Mouse (Mus musculus) hindbrain, postnatal 0 days (tissue): ENCODE data around the gene Mtmr12. TPM values are rescaled to one million over a fixed set of nuclear protein-coding genes. Genes with fewer than 3 reads are reported as not detected.

Experiments
- ATAC-seq: fragments of 200-750 bp; cut with Nextera tagmentation; 2 replicates; pipeline ENCODE4 v1.8.0; 2017; ENCODE audit warnings: mild to moderate bottlenecking, moderate TSS enrichment, moderate library complexity
- DNase-seq: peaks from one replicate; pipeline ENCODE4 v3.0.0-alpha.2; 2015; ENCODE audit warnings: low spot score
- H3K27ac ChIP-seq: fragments of 300-500 bp; sonication (generic); 2 replicates; pipeline ENCODE4 v1.5.1; 2014; ENCODE audit warnings: mild to moderate bottlenecking
- H3K27me3 ChIP-seq: fragments of 300-500 bp; sonication (generic); 2 replicates; pipeline ENCODE4 v1.6.1; 2014; ENCODE audit warnings: low read length, mixed read lengths; ENCODE audit not compliant: insufficient read depth
- H3K36me3 ChIP-seq: fragments of 300-500 bp; sonication (generic); 2 replicates; pipeline ENCODE4 v1.6.1; 2014; ENCODE audit warnings: low read length, mixed read lengths; ENCODE audit not compliant: insufficient read depth
- H3K4me1 ChIP-seq: fragments of 300-500 bp; sonication (generic); 2 replicates; pipeline ENCODE4 v1.6.1; 2014; ENCODE audit warnings: antibody characterized with exemption, low read length, mixed read lengths; ENCODE audit not compliant: insufficient read depth
- H3K4me2 ChIP-seq: fragments of 300-500 bp; sonication (generic); 2 replicates; pipeline ENCODE4 v1.6.1; 2014; ENCODE audit warnings: low read depth, mild to moderate bottlenecking, low read length, moderate library complexity, mixed read lengths
- H3K4me3 ChIP-seq: fragments of 300-500 bp; sonication (generic); 2 replicates; pipeline ENCODE4 v1.5.1; 2014; ENCODE audit warnings: low read length
- H3K9ac ChIP-seq: fragments of 300-500 bp; sonication (generic); replicated peaks from 2 replicates; pipeline ENCODE4 v1.6.1; 2014; ENCODE audit warnings: mild to moderate bottlenecking, low read length, moderate library complexity, mixed read lengths
- H3K9me3 ChIP-seq: fragments of 300-500 bp; sonication (generic); 2 replicates; pipeline ENCODE4 v1.6.1; 2016; ENCODE audit warnings: low read length, mixed read lengths
- CTCF ChIP-seq: IDR thresholded peaks from 2 replicates; pipeline ENCODE4 v1.5.1; 2016; ENCODE audit warnings: antibody characterized with exemption, control low read depth, low read depth
- WGBS: fragments of 180-500 bp; shearing (Covaris S2); extraction: QIAGEN DNeasy Blood & Tissue Kit; methylation state at CpG from one replicate; pipeline ENCODE4 v1.1.7; 2014; 5-methylcytosine and 5-hydroxymethylcytosine counted together
- polyA plus RNA-seq: library from polyadenylated mRNA; unstranded; fragments of >200 nt; fragmentation: Nextera tagmentation; extraction: Ambion mirVana; gene quantifications from 2 replicates; pipeline ENCODE4 v1.2.1, GENCODE M21; 2015
- total RNA-seq: library from RNA; depleted of rRNA; stranded (reverse); fragments of >200 nt; gene quantifications from 2 replicates; pipeline ENCODE4 v1.2.3, GENCODE M21; 2014

The Mtmr12 gene
- total and polyA plus RNA-seq, 2 experiments from 2014 or later, result 5.7 to 12.6 TPM

GRCm38 (mm10) chr15:12311465-12311864 is 106.6 kb downstream of the Mtmr12 start:
- ATAC-seq, result no peak
- no peaks in the 10 kb centered on the region for H3K36me3 ChIP-seq
- H3K9ac ChIP-seq, result no peak overlapping the region
- no peak for TF ChIP-seq CTCF
- no peaks in the 10 kb centered on the region for H3K27me3 ChIP-seq
- no peaks in the 10 kb centered on the region for H3K9me3 ChIP-seq
- no peak overlapping the region for H3K27ac ChIP-seq
- H3K4me1 ChIP-seq, result no peaks in the 10 kb centered on the region
- H3K4me2 ChIP-seq, result no peak overlapping the region
- H3K4me3 ChIP-seq, result no peak overlapping the region
- WGBS, result 91% methylated on average over 7 of the region's 7 CpGs
- no peak for DNase-seq

DNA sequence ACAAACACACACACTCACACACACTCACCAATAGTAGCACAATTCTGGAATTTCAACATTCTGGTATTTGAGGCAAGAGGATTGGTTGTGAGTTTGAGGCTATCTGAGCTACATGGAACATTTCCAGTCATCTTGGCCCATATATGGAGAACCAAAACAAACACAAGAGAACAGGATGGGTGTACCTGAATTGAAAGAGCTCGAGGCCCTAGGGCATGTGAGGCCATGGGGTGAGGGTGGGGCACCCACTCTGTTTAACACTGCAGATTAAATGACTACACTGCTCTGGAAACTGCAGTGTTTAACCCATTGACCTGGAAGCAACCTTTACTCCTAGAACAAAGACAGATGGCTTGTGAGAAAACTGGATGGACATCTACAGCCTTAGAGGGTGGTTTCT is 108.4 kb downstream of the Mtmr12 start:
- no peaks in the 10 kb centered on the region for H3K4me1 ChIP-seq
- no peak overlapping the region for H3K4me3 ChIP-seq
- H3K27ac ChIP-seq, result no peak overlapping the region
- H3K36me3 ChIP-seq, result no peaks in the 10 kb centered on the region
- TF ChIP-seq CTCF, result no peak
- WGBS, result 33% methylated on average over 1 of the region's 1 CpGs
- DNase-seq (no peak), ATAC-seq (no peak)
- H3K9me3 ChIP-seq, result no peaks in the 10 kb centered on the region
- H3K27me3 ChIP-seq, result no peaks in the 10 kb centered on the region
- H3K4me2 ChIP-seq, result no peak overlapping the region
- no peak overlapping the region for H3K9ac ChIP-seq

DNA sequence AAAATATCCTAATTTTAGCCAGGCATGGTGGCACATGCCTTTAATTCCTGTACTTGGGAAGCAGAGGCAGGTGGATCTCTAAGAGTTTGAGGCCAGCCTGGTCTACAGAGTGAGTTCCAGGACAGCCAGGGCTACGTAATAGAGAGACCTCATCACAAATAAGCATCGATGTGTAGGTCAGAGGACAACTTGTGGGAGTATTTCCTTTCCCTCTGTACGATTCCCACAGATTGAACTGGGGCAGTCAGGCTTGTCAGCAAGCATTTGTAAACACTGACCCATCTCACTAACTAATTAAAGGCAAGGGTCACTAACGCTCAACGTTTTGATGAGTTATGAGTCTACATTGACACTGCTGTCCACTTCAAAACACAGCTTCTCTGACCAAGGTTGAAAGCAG is 109.8 kb downstream of the Mtmr12 start:
- H3K4me2 ChIP-seq, result no peak overlapping the region
- DNase-seq (no peak), ATAC-seq (no peak)
- H3K9me3 ChIP-seq, result no peaks in the 10 kb centered on the region
- H3K27me3 ChIP-seq, result no peaks in the 10 kb centered on the region
- H3K4me1 ChIP-seq, result no peaks in the 10 kb centered on the region
- H3K9ac ChIP-seq, result no peak overlapping the region
- 87% methylated on average over 5 of the region's 5 CpGs for WGBS
- H3K4me3 ChIP-seq, result no peak overlapping the region
- TF ChIP-seq CTCF, result no peak
- no peaks in the 10 kb centered on the region for H3K36me3 ChIP-seq
- H3K27ac ChIP-seq, result no peak overlapping the region

GRCm38 (mm10) chr15:12315996-12316395 is 111.2 kb downstream of the Mtmr12 start:
- no peak for DNase-seq
- Histone ChIP-seq H3K4me3 (no peak overlapping the region), H3K4me1 (no peaks in the 10 kb centered on the region), H3K9me3 (no peaks in the 10 kb centered on the region), H3K36me3 (no peaks in the 10 kb centered on the region), H3K27me3 (no peaks in the 10 kb centered on the region), H3K9ac (no peak overlapping the region), H3K4me2 (no peak overlapping the region), H3K27ac (no peak overlapping the region)
- no peak for TF ChIP-seq CTCF
- ATAC-seq, result no peak
- 59% methylated on average over 2 of the region's 2 CpGs for WGBS

- no peaks in the 10 kb centered on the region for H3K36me3 ChIP-seq
- H3K4me2 ChIP-seq, result no peak overlapping the region
- WGBS, result 81% methylated on average over 5 of the region's 5 CpGs
Measured at GRCm38 (mm10) chr15:12317290-12317689, 112.5 kb downstream of the Mtmr12 start.

DNA sequence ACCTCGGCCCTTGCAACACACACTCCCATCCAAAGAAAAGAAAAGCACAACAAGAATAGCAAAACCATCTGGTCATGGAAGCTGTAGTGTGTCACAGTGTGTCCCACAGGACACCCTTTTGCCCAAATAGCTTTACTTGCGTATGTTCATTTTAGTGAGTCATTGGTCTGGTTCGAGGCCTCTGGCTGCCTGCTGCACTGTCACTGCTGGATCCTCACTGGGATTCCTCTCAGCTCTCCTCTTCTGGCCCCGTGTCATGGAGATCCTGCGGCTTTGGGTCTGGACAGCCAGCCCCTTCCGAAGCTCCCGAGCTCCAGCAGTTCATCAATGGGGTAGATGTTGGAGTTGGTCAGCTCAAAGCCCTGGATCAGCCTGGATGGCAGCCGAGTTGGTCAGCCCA is 113.6 kb downstream of the Mtmr12 start:
- Histone ChIP-seq H3K9ac (no peak overlapping the region), H3K4me1 (0 out of 2 replicates have a peak, but pooled peaks cover 6% of the 10 kb centered on the region), H3K27ac (no peak overlapping the region), H3K27me3 (no peaks in the 10 kb centered on the region), H3K9me3 (no peaks in the 10 kb centered on the region), H3K4me3 (no peak overlapping the region), H3K4me2 (no peak overlapping the region), H3K36me3 (no peaks in the 10 kb centered on the region)
- 82% methylated on average over 8 of the region's 8 CpGs for WGBS
- no peak for TF ChIP-seq CTCF
- no peak for ATAC-seq
- DNase-seq, result no peak

More at GRCm38 (mm10) chr15:12317290-12317689, 112.5 kb downstream of the Mtmr12 start:
- Histone ChIP-seq H3K27me3 (no peaks in the 10 kb centered on the region), H3K27ac (no peak overlapping the region), H3K9me3 (no peaks in the 10 kb centered on the region), H3K9ac (no peak overlapping the region), H3K4me1 (no peaks in the 10 kb centered on the region), H3K4me3 (no peak overlapping the region)
- no peak for TF ChIP-seq CTCF
- ATAC-seq (no peak), DNase-seq (no peak)

- peaks cover 14% of the 10 kb centered on the region for H3K4me1 ChIP-seq
- DNase-seq (no peak), ATAC-seq (no peak)
- H3K9ac ChIP-seq, result no peak overlapping the region
- WGBS, result 54% methylated on average over 5 of the region's 5 CpGs
- no peak for TF ChIP-seq CTCF
- no peak overlapping the region for H3K27ac ChIP-seq
- H3K27me3 ChIP-seq, result no peaks in the 10 kb centered on the region
- no peaks in the 10 kb centered on the region for H3K9me3 ChIP-seq
- no peaks in the 10 kb centered on the region for H3K36me3 ChIP-seq
- H3K4me3 ChIP-seq, result no peak overlapping the region
- no peak overlapping the region for H3K4me2 ChIP-seq
Measured at GRCm38 (mm10) chr15:12319889-12320288, 115.1 kb downstream of the Mtmr12 start.
